Mouse (Mus musculus): Measurements from ENCODE around the gene Cend1. TPM values are rescaled to one million over a fixed set of nuclear protein-coding genes. Genes with fewer than 3 reads are reported as not detected.

The Cend1 gene
- polyA plus RNA-seq, 1 experiment from 2014 or later, result 4.0 TPM

GRCm38 (mm10) chr7:141460001-141460390, 30.7 kb upstream of the Cend1 start:
- Histone ChIP-seq H3K4me2 (ENCODE audit: low read depth, low read length) (no peak overlapping the region), H3K4me1 (ENCODE audit: control insufficient read depth, insufficient read depth, low read length) (peaks cover 33% of the 10 kb centered on the region), H3K9me3 (ENCODE audit: control insufficient read depth, low read length) (no peaks in the 10 kb centered on the region), H3K27me3 (replicated peaks; ENCODE audit: control insufficient read depth, insufficient read depth, low read length) (peaks cover 21% of the 10 kb centered on the region), H3K36me3 (ENCODE audit: control insufficient read depth, insufficient read depth, low read length) (peaks cover 4% of the 10 kb centered on the region; the same call in 1 of the 2 replicates), H3K9ac (ENCODE audit: low read depth, low read length) (no peak overlapping the region), H3K4me3 (ENCODE audit: low read length) (no peak overlapping the region), H3K27ac (ENCODE audit: low read length) (peak overlapping the region; percentile 32)
- ATAC-seq, result no peak
- 55% methylated on average over 5 of the region's 5 CpGs for WGBS

GRCm38 (mm10) chr7:141459301-141459711, 30.0 kb upstream of the Cend1 start:
- Histone ChIP-seq H3K4me1 (ENCODE audit: control insufficient read depth, insufficient read depth, low read length) (peaks cover 36% of the 10 kb centered on the region), H3K36me3 (ENCODE audit: control insufficient read depth, insufficient read depth, low read length) (peaks cover 4% of the 10 kb centered on the region; the same call in 1 of the 2 replicates), H3K9me3 (ENCODE audit: control insufficient read depth, low read length) (no peaks in the 10 kb centered on the region), H3K27me3 (replicated peaks; ENCODE audit: control insufficient read depth, insufficient read depth, low read length) (peaks cover 17% of the 10 kb centered on the region), H3K9ac (ENCODE audit: low read depth, low read length) (no peak overlapping the region), H3K4me3 (ENCODE audit: low read length) (no peak overlapping the region), H3K4me2 (ENCODE audit: low read depth, low read length) (no peak overlapping the region), H3K27ac (ENCODE audit: low read length) (peak overlapping the region; percentile 32; the same call in 1 of the 2 replicates)
- 89% methylated on average over 17 of the region's 17 CpGs for WGBS
- ATAC-seq, result no peak

- Histone ChIP-seq H3K36me3 (ENCODE audit: control insufficient read depth, insufficient read depth, low read length) (peaks cover 4% of the 10 kb centered on the region; the same call in 1 of the 2 replicates), H3K27me3 (replicated peaks; ENCODE audit: control insufficient read depth, insufficient read depth, low read length) (peaks cover 12% of the 10 kb centered on the region), H3K27ac (ENCODE audit: low read length) (no peak overlapping the region), H3K4me1 (ENCODE audit: control insufficient read depth, insufficient read depth, low read length) (peaks cover 36% of the 10 kb centered on the region), H3K4me3 (ENCODE audit: low read length) (no peak overlapping the region), H3K9me3 (ENCODE audit: control insufficient read depth, low read length) (no peaks in the 10 kb centered on the region), H3K9ac (ENCODE audit: low read depth, low read length) (no peak overlapping the region), H3K4me2 (ENCODE audit: low read depth, low read length) (no peak overlapping the region)
- no peak for ATAC-seq
- WGBS, result 93% methylated on average over 11 of the region's 11 CpGs
Observed at GRCm38 (mm10) chr7:141458661-141459060, 29.4 kb upstream of the Cend1 start.

- H3K4me3 ChIP-seq (ENCODE audit: low read length), result no peak overlapping the region
- H3K4me1 ChIP-seq (ENCODE audit: control insufficient read depth, insufficient read depth, low read length), result peaks cover 36% of the 10 kb centered on the region
- peaks cover 4% of the 10 kb centered on the region; the same call in 1 of the 2 replicates for H3K36me3 ChIP-seq (ENCODE audit: control insufficient read depth, insufficient read depth, low read length)
- WGBS, result 71% methylated on average over 15 of the region's 15 CpGs
- ATAC-seq, result no peak
- H3K27ac ChIP-seq (ENCODE audit: low read length), result no peak overlapping the region
- no peak overlapping the region for H3K4me2 ChIP-seq (ENCODE audit: low read depth, low read length)
- no peak overlapping the region for H3K9ac ChIP-seq (ENCODE audit: low read depth, low read length)
- peaks cover 8% of the 10 kb centered on the region for H3K27me3 ChIP-seq (replicated peaks; ENCODE audit: control insufficient read depth, insufficient read depth, low read length)
- no peaks in the 10 kb centered on the region for H3K9me3 ChIP-seq (ENCODE audit: control insufficient read depth, low read length)
Observed at GRCm38 (mm10) chr7:141457986-141458660, 28.8 kb upstream of the Cend1 start.

GRCm38 (mm10) chr7:141457236-141457635, 27.9 kb upstream of the Cend1 start:
- H3K27me3 ChIP-seq (replicated peaks; ENCODE audit: control insufficient read depth, insufficient read depth, low read length), result peaks cover 5% of the 10 kb centered on the region
- peaks cover 4% of the 10 kb centered on the region; the same call in 1 of the 2 replicates for H3K36me3 ChIP-seq (ENCODE audit: control insufficient read depth, insufficient read depth, low read length)
- no peak overlapping the region for H3K4me2 ChIP-seq (ENCODE audit: low read depth, low read length)
- WGBS, result 95% methylated on average over 14 of the region's 14 CpGs
- H3K9ac ChIP-seq (ENCODE audit: low read depth, low read length), result no peak overlapping the region
- ATAC-seq, result no peak
- H3K4me3 ChIP-seq (ENCODE audit: low read length), result no peak overlapping the region
- no peak overlapping the region for H3K27ac ChIP-seq (ENCODE audit: low read length)
- peaks cover 33% of the 10 kb centered on the region for H3K4me1 ChIP-seq (ENCODE audit: control insufficient read depth, insufficient read depth, low read length)
- no peaks in the 10 kb centered on the region for H3K9me3 ChIP-seq (ENCODE audit: control insufficient read depth, low read length)

GRCm38 (mm10) chr7:141456739-141457138, 27.4 kb upstream of the Cend1 start:
- 87% methylated on average over 6 of the region's 6 CpGs for WGBS
- H3K9me3 ChIP-seq (ENCODE audit: control insufficient read depth, low read length), result no peaks in the 10 kb centered on the region
- peaks cover 5% of the 10 kb centered on the region for H3K27me3 ChIP-seq (replicated peaks; ENCODE audit: control insufficient read depth, insufficient read depth, low read length)
- no peak overlapping the region for H3K4me3 ChIP-seq (ENCODE audit: low read length)
- no peak overlapping the region for H3K27ac ChIP-seq (ENCODE audit: low read length)
- H3K36me3 ChIP-seq (ENCODE audit: control insufficient read depth, insufficient read depth, low read length), result peaks cover 4% of the 10 kb centered on the region; the same call in 1 of the 2 replicates
- H3K9ac ChIP-seq (ENCODE audit: low read depth, low read length), result no peak overlapping the region
- no peak for ATAC-seq
- peaks cover 29% of the 10 kb centered on the region for H3K4me1 ChIP-seq (ENCODE audit: control insufficient read depth, insufficient read depth, low read length)
- H3K4me2 ChIP-seq (ENCODE audit: low read depth, low read length), result no peak overlapping the region

GRCm38 (mm10) chr7:141455610-141456314, 26.5 kb upstream of the Cend1 start:
- Histone ChIP-seq H3K4me3 (ENCODE audit: low read length) (peak overlapping the region; percentile 73), H3K4me1 (ENCODE audit: control insufficient read depth, insufficient read depth, low read length) (peaks cover 20% of the 10 kb centered on the region), H3K27me3 (replicated peaks; ENCODE audit: control insufficient read depth, insufficient read depth, low read length) (0 out of 2 replicates have a peak, but pooled peaks cover 2% of the 10 kb centered on the region), H3K27ac (ENCODE audit: low read length) (peak overlapping the region; percentile 88), H3K9me3 (ENCODE audit: control insufficient read depth, low read length) (no peaks in the 10 kb centered on the region), H3K4me2 (ENCODE audit: low read depth, low read length) (peak overlapping the region; percentile 82), H3K9ac (ENCODE audit: low read depth, low read length) (peak overlapping the region; percentile 80), H3K36me3 (ENCODE audit: control insufficient read depth, insufficient read depth, low read length) (peaks cover 11% of the 10 kb centered on the region)
- peak; percentile 43 for ATAC-seq
- 3% methylated on average over 23 of the region's 23 CpGs for WGBS

GRCm38 (mm10) chr7:141454967-141455551, 25.8 kb upstream of the Cend1 start, which contains the start of gene Pnpla2:
TSS of gene Pnpla2 (plus strand) at chr7:141455198.
- Histone ChIP-seq H3K4me2 (ENCODE audit: low read depth, low read length) (peak within 1 kb of the TSS; percentile 82), H3K27me3 (replicated peaks; ENCODE audit: control insufficient read depth, insufficient read depth, low read length) (no peaks in the 10 kb centered on the region), H3K9me3 (ENCODE audit: control insufficient read depth, low read length) (no peaks in the 10 kb centered on the region), H3K4me1 (ENCODE audit: control insufficient read depth, insufficient read depth, low read length) (peaks cover 15% of the 10 kb centered on the region), H3K9ac (ENCODE audit: low read depth, low read length) (peak within 1 kb of the TSS; percentile 80), H3K4me3 (ENCODE audit: low read length) (peak within 1 kb of the TSS; percentile 73), H3K27ac (ENCODE audit: low read length) (peak within 1 kb of the TSS; percentile 88), H3K36me3 (ENCODE audit: control insufficient read depth, insufficient read depth, low read length) (peaks cover 11% of the 10 kb centered on the region)
- WGBS, result under 1% methylated on average over 45 of the region's 45 CpGs
- peak; percentile 87 for ATAC-seq

GRCm38 (mm10) chr7:141453636-141454035, 24.3 kb upstream of the Cend1 start:
- no peak overlapping the region for H3K9ac ChIP-seq (ENCODE audit: low read depth, low read length)

More at GRCm38 (mm10) chr7:141453636-141454035, 24.3 kb upstream of the Cend1 start:
- Histone ChIP-seq H3K36me3 (ENCODE audit: control insufficient read depth, insufficient read depth, low read length) (peaks cover 14% of the 10 kb centered on the region; the same call in 1 of the 2 replicates), H3K27me3 (replicated peaks; ENCODE audit: control insufficient read depth, insufficient read depth, low read length) (no peaks in the 10 kb centered on the region), H3K9me3 (ENCODE audit: control insufficient read depth, low read length) (no peaks in the 10 kb centered on the region), H3K4me2 (ENCODE audit: low read depth, low read length) (no peak overlapping the region), H3K4me3 (ENCODE audit: low read length) (no peak overlapping the region), H3K4me1 (ENCODE audit: control insufficient read depth, insufficient read depth, low read length) (peaks cover 22% of the 10 kb centered on the region), H3K27ac (ENCODE audit: low read length) (no peak overlapping the region)
- ATAC-seq, result no peak
- WGBS, result 76% methylated on average over 2 of the region's 2 CpGs
